In the genomic region with DNA sequence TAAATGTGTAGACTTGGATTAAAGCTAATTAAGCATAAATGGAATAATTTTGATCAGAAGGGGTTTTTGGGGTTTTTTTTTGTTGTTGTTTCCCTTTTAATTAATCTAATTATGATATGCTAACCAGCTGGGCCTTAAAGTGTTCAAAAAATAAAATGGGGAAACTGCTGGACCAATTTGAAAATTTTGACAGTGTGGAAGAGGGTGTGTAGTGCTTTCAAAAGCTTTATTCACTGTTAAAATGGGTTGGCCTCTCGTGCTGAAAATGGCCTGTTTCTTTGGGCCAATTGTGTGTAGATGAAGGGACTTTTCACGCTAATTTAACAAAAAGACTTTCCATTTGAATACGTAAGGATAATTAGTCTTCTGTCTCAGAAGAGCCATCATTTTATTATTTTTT, we compare ENCODE assay signal across 8 mouse cellular contexts.
A peak's percentile ranks its signal among the peaks of the same experiment; 100 is the strongest.
DNase-seq lines count a peak whose midpoint lies in the region.

No protein-coding gene starts in this region.

- DNase-seq in heart, embryonic 10.5 days (ENCODE audit: low spot score): no peak
- no peak for DNase-seq in heart, adult 18-20 months
- DNase-seq in Muller cell, postnatal 12 days (ENCODE audit: inconsistent ontology term): peak; percentile 70
- DNase-seq in hindbrain, embryonic 10.5 days (ENCODE audit: low spot score): no peak
- DNase-seq in midbrain, embryonic 10.5 days (ENCODE audit: low spot score): no peak
- DNase-seq in cerebellum, postnatal 36 days: no peak
- DNase-seq in ovary, adult 18-20 months (ENCODE audit: low spot score): no peak
- DNase-seq in adrenal gland, postnatal 14 days: no peak

- H3K27ac ChIP-seq in heart, embryonic 10.5 days: peak overlapping the region; percentile 90; the same call in 1 of the 2 replicates
- peak overlapping the region; percentile 96 for H3K27ac ChIP-seq in hindbrain, embryonic 10.5 days
- H3K27ac ChIP-seq in midbrain, embryonic 10.5 days (replicated peaks): peak overlapping the region; percentile 95

- H3K4me1 ChIP-seq in heart, embryonic 10.5 days: peaks cover 47% of the 10 kb centered on the region
- H3K4me1 ChIP-seq in hindbrain, embryonic 10.5 days (replicated peaks): peaks cover 47% of the 10 kb centered on the region
- peaks cover 53% of the 10 kb centered on the region for H3K4me1 ChIP-seq in midbrain, embryonic 10.5 days

- H3K9me3 ChIP-seq in heart, embryonic 10.5 days: no peaks in the 10 kb centered on the region
- no peaks in the 10 kb centered on the region for H3K9me3 ChIP-seq in hindbrain, embryonic 10.5 days
- no peaks in the 10 kb centered on the region for H3K9me3 ChIP-seq in midbrain, embryonic 10.5 days (replicated peaks)

- H3K27me3 ChIP-seq in heart, embryonic 10.5 days (ENCODE audit: insufficient read depth, poor library complexity, severe bottlenecking): no peaks in the 10 kb centered on the region
- no peaks in the 10 kb centered on the region for H3K27me3 ChIP-seq in hindbrain, embryonic 10.5 days (ENCODE audit: insufficient read depth, poor library complexity, severe bottlenecking)
- no peaks in the 10 kb centered on the region for H3K27me3 ChIP-seq in midbrain, embryonic 10.5 days (ENCODE audit: low read depth, poor library complexity, severe bottlenecking)

- WGBS in heart, embryonic 10.5 days: 35% methylated on average over 3 of the region's 3 CpGs
- WGBS in hindbrain, embryonic 10.5 days: 8% methylated on average over 3 of the region's 3 CpGs
- 12% methylated on average over 3 of the region's 3 CpGs for WGBS in midbrain, embryonic 10.5 days

- peak overlapping the region; percentile 69 for H3K4me3 ChIP-seq in heart, embryonic 10.5 days
- H3K4me3 ChIP-seq in hindbrain, embryonic 10.5 days: peak overlapping the region; percentile 70
- peak overlapping the region; percentile 72 for H3K4me3 ChIP-seq in midbrain, embryonic 10.5 days

- H3K36me3 ChIP-seq in heart, embryonic 10.5 days: no peaks in the 10 kb centered on the region
- H3K36me3 ChIP-seq in hindbrain, embryonic 10.5 days: no peaks in the 10 kb centered on the region
- H3K36me3 ChIP-seq in midbrain, embryonic 10.5 days: no peaks in the 10 kb centered on the region
